ENCODE assay signal across 21 mouse cellular contexts in the genomic region with DNA sequence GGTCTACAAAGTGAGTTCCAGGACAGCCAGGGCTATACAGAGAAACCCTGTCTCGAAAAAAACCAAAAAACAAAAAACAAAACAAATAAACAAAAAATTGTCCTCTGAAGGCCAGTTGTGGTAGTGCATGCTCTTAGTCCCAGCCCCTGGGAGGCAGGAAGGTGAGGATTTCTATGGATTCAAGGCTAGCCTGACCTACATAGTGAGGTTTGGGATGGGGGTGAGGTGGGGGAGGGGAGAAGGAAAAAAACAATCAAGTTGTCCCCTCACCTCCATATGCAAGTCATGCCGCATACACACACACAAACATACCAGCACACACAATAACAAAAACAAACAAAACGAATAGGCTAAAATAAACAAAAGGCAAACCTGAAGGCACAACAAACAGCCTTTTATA.
"Had no signal": no experiment of that assay in that cellular context is flagged by ENCODE, and none has a peak within 500 bp of the region (broad histone marks: within the 10 kb centered on the region; RNA-seq: fewer than 3 reads in every experiment).

No protein-coding gene starts in this region.

- H3K27ac ChIP-seq: gastrocnemius, adult 2 months; heart, embryonic 10.5 days; hindbrain, embryonic 10.5 days; hindbrain, embryonic 12.5 days; hindbrain, embryonic 15.5 days; intestine, embryonic 15.5 days; left cerebral cortex, adult 2 months; limb, embryonic 10.5 days; limb, embryonic 12.5 days; liver, embryonic 13.5 days had no signal

- H3K9me3 ChIP-seq: heart, embryonic 10.5 days; heart, embryonic 12.5 days; hindbrain, embryonic 10.5 days; hindbrain, embryonic 12.5 days; hindbrain, embryonic 15.5 days; intestine, embryonic 15.5 days; limb, embryonic 10.5 days; limb, embryonic 12.5 days; liver, embryonic 13.5 days had no signal

- H3K4me3 ChIP-seq: gastrocnemius, adult 2 months; heart, embryonic 10.5 days; heart, embryonic 12.5 days; hindbrain, embryonic 10.5 days; hindbrain, embryonic 12.5 days; hindbrain, embryonic 15.5 days; intestine, embryonic 15.5 days; left cerebral cortex, adult 2 months; limb, embryonic 10.5 days; limb, embryonic 12.5 days; liver, embryonic 13.5 days had no signal

- H3K9ac ChIP-seq: heart, embryonic 12.5 days; hindbrain, embryonic 12.5 days; hindbrain, embryonic 15.5 days; intestine, embryonic 15.5 days; limb, embryonic 12.5 days had no signal

- H3K27me3 ChIP-seq: heart, embryonic 12.5 days; hindbrain, embryonic 12.5 days; hindbrain, embryonic 15.5 days; intestine, embryonic 15.5 days; limb, embryonic 12.5 days; liver, embryonic 13.5 days had no signal

- DNase-seq: gastrocnemius, adult 2 months; gastrocnemius, postnatal 10 days; gastrocnemius, postnatal 25 days; heart, adult 18-20 months; heart, postnatal 10 days; heart, postnatal 4 days; kidney, adult 18-20 months; kidney, adult 8-10 months; kidney, postnatal 10 days; kidney, postnatal 4 days; liver; liver, embryonic 13.5 days had no signal

- H3K36me3 ChIP-seq: heart, embryonic 10.5 days; heart, embryonic 12.5 days; hindbrain, embryonic 10.5 days; hindbrain, embryonic 12.5 days; hindbrain, embryonic 15.5 days; intestine, embryonic 15.5 days; limb, embryonic 10.5 days; limb, embryonic 12.5 days; liver, embryonic 13.5 days had no signal

- H3K4me1 ChIP-seq: heart, embryonic 10.5 days; hindbrain, embryonic 10.5 days; hindbrain, embryonic 12.5 days; hindbrain, embryonic 15.5 days; intestine, embryonic 15.5 days; limb, embryonic 10.5 days; limb, embryonic 12.5 days had no signal
